Mouse (Mus musculus): ENCODE measurements around the gene Gm21319. TPM values are rescaled to one million over a fixed set of nuclear protein-coding genes. Genes with fewer than 3 reads are reported as not detected.
"Not testable (repeated sequence)": the region's sequence is repeated elsewhere in the genome, so short reads cannot be mapped to it uniquely, and the experiment has no call there.

Gm21319 gene
- not detected in 2 replicates for polyA plus RNA-seq (2014; fragmentation: Nextera tagmentation; extraction: Ambion mirVana)

GRCm38 (mm10) chr12:87775655-87776054, at the start of gene Gm21319:
TSS of gene Gm21319 (minus strand) at chr12:87775755.
- not testable (repeated sequence) for H3K4me3 ChIP-seq (ENCODE audit: low read depth, low read length); H3K27me3 ChIP-seq (ENCODE audit: control insufficient read depth, insufficient read depth, low read length); H3K9ac ChIP-seq (ENCODE audit: low read length); ATAC-seq (ENCODE audit: low FRiP score); H3K9me3 ChIP-seq (ENCODE audit: control insufficient read depth, low read length); H3K4me1 ChIP-seq (ENCODE audit: control insufficient read depth, insufficient read depth, low read length); DNase-seq (ENCODE audit: low spot score, missing footprints); H3K27ac ChIP-seq (ENCODE audit: low read depth, low read length); H3K36me3 ChIP-seq (ENCODE audit: control insufficient read depth, insufficient read depth, low read length); H3K4me2 ChIP-seq
- 82% methylated on average over 4 of the region's 4 CpGs for WGBS

GRCm38 (mm10) chr12:87816277-87816676, 40.7 kb upstream of the Gm21319 start, which contains the start of gene BB287469:
TSS of gene BB287469 (plus strand) at chr12:87816577.
- not testable (repeated sequence) for H3K9me3 ChIP-seq (ENCODE audit: control insufficient read depth, low read length); H3K27me3 ChIP-seq (ENCODE audit: control insufficient read depth, insufficient read depth, low read length); H3K4me3 ChIP-seq (ENCODE audit: low read depth, low read length); H3K4me1 ChIP-seq (ENCODE audit: control insufficient read depth, insufficient read depth, low read length); H3K27ac ChIP-seq (ENCODE audit: low read depth, low read length); ATAC-seq (ENCODE audit: low FRiP score); DNase-seq (ENCODE audit: low spot score, missing footprints); H3K4me2 ChIP-seq; H3K9ac ChIP-seq (ENCODE audit: low read length); H3K36me3 ChIP-seq (ENCODE audit: control insufficient read depth, insufficient read depth, low read length)
- WGBS = 92% methylated on average over 4 of the region's 6 CpGs

GRCm38 (mm10) chr12:87797971-87798370, 22.4 kb upstream of the Gm21319 start:
- not testable (repeated sequence) for ATAC-seq (ENCODE audit: low FRiP score); H3K9ac ChIP-seq (ENCODE audit: low read length)
- 90% methylated on average over 3 of the region's 5 CpGs for WGBS

GRCm38 (mm10) chr12:87795212-87795611, 19.7 kb upstream of the Gm21319 start, which contains the start of gene Gm21936:
TSS of gene Gm21936 (plus strand) at chr12:87795512.
- H3K9ac ChIP-seq (ENCODE audit: low read length); H3K27me3 ChIP-seq (ENCODE audit: control insufficient read depth, insufficient read depth, low read length); H3K4me3 ChIP-seq (ENCODE audit: low read depth, low read length); H3K36me3 ChIP-seq (ENCODE audit: control insufficient read depth, insufficient read depth, low read length); DNase-seq (ENCODE audit: low spot score, missing footprints); H3K4me2 ChIP-seq; H3K27ac ChIP-seq (ENCODE audit: low read depth, low read length); H3K9me3 ChIP-seq (ENCODE audit: control insufficient read depth, low read length); ATAC-seq (ENCODE audit: low FRiP score); H3K4me1 ChIP-seq (ENCODE audit: control insufficient read depth, insufficient read depth, low read length): not testable (repeated sequence)
- WGBS = 93% methylated on average over 1 of the region's 1 CpGs

More at GRCm38 (mm10) chr12:87797971-87798370, 22.4 kb upstream of the Gm21319 start:
- not testable (repeated sequence) for H3K4me3 ChIP-seq (ENCODE audit: low read depth, low read length); H3K27me3 ChIP-seq (ENCODE audit: control insufficient read depth, insufficient read depth, low read length); H3K9me3 ChIP-seq (ENCODE audit: control insufficient read depth, low read length); H3K27ac ChIP-seq (ENCODE audit: low read depth, low read length); H3K36me3 ChIP-seq (ENCODE audit: control insufficient read depth, insufficient read depth, low read length); H3K4me2 ChIP-seq; H3K4me1 ChIP-seq (ENCODE audit: control insufficient read depth, insufficient read depth, low read length); DNase-seq (ENCODE audit: low spot score, missing footprints)

Other genes starting within 250 kb of the Gm21319 start
- not detected in 2 replicates for gene Oog1, start 173.1 kb downstream of the Gm21319 start, polyA plus RNA-seq (2014; fragmentation: Nextera tagmentation; extraction: Ambion mirVana)
- not detected in 2 replicates for gene Gm4027, start 156.9 kb downstream of the Gm21319 start, polyA plus RNA-seq (2014; fragmentation: Nextera tagmentation; extraction: Ambion mirVana)
- gene Gm16381, start 131.1 kb downstream of the Gm21319 start, polyA plus RNA-seq (2014; fragmentation: Nextera tagmentation; extraction: Ambion mirVana) = not detected in 2 replicates
- not detected in 2 replicates for gene Gm21936, start 19.8 kb upstream of the Gm21319 start, polyA plus RNA-seq (2014; fragmentation: Nextera tagmentation; extraction: Ambion mirVana)
- gene BB287469, start 40.8 kb upstream of the Gm21319 start, polyA plus RNA-seq (2014; fragmentation: Nextera tagmentation; extraction: Ambion mirVana) = not detected in 2 replicates
- not detected in 2 replicates for gene Gm2001, start 66.6 kb upstream of the Gm21319 start, polyA plus RNA-seq (2014; fragmentation: Nextera tagmentation; extraction: Ambion mirVana)
- gene Gm2016, start 98.3 kb upstream of the Gm21319 start, polyA plus RNA-seq (2014; fragmentation: Nextera tagmentation; extraction: Ambion mirVana) = not detected in 2 replicates
- gene Gm2022, start 119.6 kb upstream of the Gm21319 start, polyA plus RNA-seq (2014; fragmentation: Nextera tagmentation; extraction: Ambion mirVana) = not detected in 2 replicates
- not detected in 2 replicates for gene Gm2035, start 144.1 kb upstream of the Gm21319 start, polyA plus RNA-seq (2014; fragmentation: Nextera tagmentation; extraction: Ambion mirVana)
- not detected in 2 replicates for gene Gm2042, start 178.3 kb upstream of the Gm21319 start, polyA plus RNA-seq (2014; fragmentation: Nextera tagmentation; extraction: Ambion mirVana)
- not detected in 2 replicates for gene Gm2075, start 236.1 kb upstream of the Gm21319 start, polyA plus RNA-seq (2014; fragmentation: Nextera tagmentation; extraction: Ambion mirVana)
- gene Gm6803, start 243.0 kb upstream of the Gm21319 start, polyA plus RNA-seq (2014; fragmentation: Nextera tagmentation; extraction: Ambion mirVana) = not detected in 2 replicates